18 mouse cellular contexts compared by ENCODE assay signal in genomic region chr7:144444788-144445187, GRCm38 (mm10). TPM values are rescaled to one million over a fixed set of nuclear protein-coding genes. Genes with fewer than 3 reads are reported as not detected.
DNase-seq lines count a peak whose midpoint lies in the region; ATAC-seq and TF ChIP-seq lines count a peak whose summit lies in the region.
"Had no signal": no experiment of that assay in that cellular context is flagged by ENCODE, and none has a peak within 500 bp of the region (broad histone marks: within the 10 kb centered on the region; RNA-seq: fewer than 3 reads in every experiment).

No protein-coding gene starts in this region.

- peaks cover 100% of the 10 kb centered on the region for H3K4me1 ChIP-seq in megakaryocyte, embryonic 14.5 days
- H3K4me1 ChIP-seq: embryonic facial prominence, embryonic 10.5 days; limb, embryonic 13.5 days; liver, embryonic 15.5 days; neural tube, embryonic 13.5 days had no signal

- H3K9me3 ChIP-seq in megakaryocyte, embryonic 14.5 days, result peaks cover 2% of the 10 kb centered on the region; the same call in 1 of the 2 replicates
- H3K9me3 ChIP-seq: embryonic facial prominence, embryonic 10.5 days; limb, embryonic 13.5 days; liver, embryonic 15.5 days; neural tube, embryonic 13.5 days had no signal

- no peak for TF ChIP-seq CTCF in gastrocnemius, adult 2 months (IDR thresholded peaks at IDR 0.05)

- no peaks in the 10 kb centered on the region for H3K27me3 ChIP-seq in megakaryocyte, embryonic 14.5 days (replicated peaks)
- H3K27me3 ChIP-seq: limb, embryonic 13.5 days; liver, embryonic 15.5 days; neural tube, embryonic 13.5 days had no signal

- no peak overlapping the region for H3K27ac ChIP-seq in gastrocnemius, adult 2 months
- H3K27ac ChIP-seq: embryonic facial prominence, embryonic 10.5 days; hindbrain, postnatal 0 days; layer of hippocampus, adult 2 months; limb, embryonic 13.5 days; liver, embryonic 15.5 days; neural tube, embryonic 13.5 days had no signal

- ATAC-seq in megakaryocyte, adult 5-6 weeks (ENCODE audit: poor library complexity, severe bottlenecking), result no peak
- ATAC-seq: hindbrain, postnatal 0 days had no signal

- intact Hi-C loops in gastrocnemius, adult 2 months (cut with DNase I), result no loop called here
- intact Hi-C loops in left cerebral cortex, postnatal 10 days (cut with DNase I), result no loop called here

- peak overlapping the region; percentile 60 for H3K4me3 ChIP-seq in megakaryocyte, embryonic 14.5 days (replicated peaks)
- no peak overlapping the region for H3K4me3 ChIP-seq in gastrocnemius, adult 2 months
- H3K4me3 ChIP-seq: embryonic facial prominence, embryonic 10.5 days; layer of hippocampus, adult 2 months; limb, embryonic 13.5 days; liver, embryonic 15.5 days; neural tube, embryonic 13.5 days had no signal

- DNase-seq in induced T-regulatory cell, adult 2 months (ENCODE audit: low read depth), result peak; percentile 86
- DNase-seq in spleen, postnatal 36 days (ENCODE audit: low spot score in 2 of 2), result peak; percentile 74 to 80
- no peak for DNase-seq in gastrocnemius, adult 2 months
- no peak for DNase-seq in left cerebral cortex, postnatal 10 days (ENCODE audit: extremely low spot score in 1 of 2, low spot score in 2 of 2)
- DNase-seq in kidney, adult 18-20 months, result no peak
- no peak for DNase-seq in urinary bladder, postnatal 14 days (ENCODE audit: low spot score)
- DNase-seq: cerebellum, postnatal 14 days; gastrocnemius, postnatal 10 days; lung, postnatal 14 days; right cerebral cortex, postnatal 4 days had no signal

- peaks cover 75% of the 10 kb centered on the region for H3K36me3 ChIP-seq in megakaryocyte, embryonic 14.5 days (replicated peaks; ENCODE audit: low read length)

RNA-seq across cellular contexts. Expression of gene Cttn, which starts 26.0 kb away (rescaled TPM):
- polyA plus RNA-seq in megakaryocyte, embryonic 14.5 days (2012; ENCODE audit: insufficient read depth, low replicate concordance), result 83.6 and 311 TPM in 2 replicates
- 0.04 and 0.30 TPM in 2 replicates for total RNA-seq in megakaryocyte, adult 5-6 weeks (2015)
- 0.22 and 1.3 TPM in 2 replicates for total RNA-seq in megakaryocyte, adult 5-6 weeks (2017)
- 10 to 100 TPM; 16.3 to 20.7 TPM for total RNA-seq in gastrocnemius, adult 2 months (2021)
- 100 to 1,000 TPM; 122 to 136 TPM for total RNA-seq in left cerebral cortex, postnatal 10 days (2021)

Comparison
In these comparisons a context has a peak if more than half of its experiments do, and no peak if none do; other contexts are left out.
1. DNase-seq: peak in induced T-regulatory cell, adult 2 months (single experiment) and spleen, postnatal 36 days (2 of 2); none in gastrocnemius, adult 2 months (single experiment), left cerebral cortex, postnatal 10 days (0 of 2), kidney, adult 18-20 months (single experiment) and urinary bladder, postnatal 14 days (single experiment).
2. RNA of gene Cttn, which starts 26.0 kb away (total RNA-seq): 122 to 136 TPM in left cerebral cortex, postnatal 10 days and 16.3 to 20.7 TPM in gastrocnemius, adult 2 months; 0.04 to 1.3 TPM in megakaryocyte, adult 5-6 weeks; every median in the first group is over 4 times any median in the second.